Mouse (Mus musculus) mesoderm, embryonic 11.5 days (tissue): ENCODE data around the gene Tango2.
"Not testable (repeated sequence)": the region's sequence is repeated elsewhere in the genome, so short reads cannot be mapped to it uniquely, and the experiment has no call there.

Source experiments
- DNase-seq: peaks from one replicate; pipeline ENCODE4 v3.0.0-alpha.2; 2012; ENCODE audit warnings: low read depth, low spot score

Tango2 gene

DNA sequence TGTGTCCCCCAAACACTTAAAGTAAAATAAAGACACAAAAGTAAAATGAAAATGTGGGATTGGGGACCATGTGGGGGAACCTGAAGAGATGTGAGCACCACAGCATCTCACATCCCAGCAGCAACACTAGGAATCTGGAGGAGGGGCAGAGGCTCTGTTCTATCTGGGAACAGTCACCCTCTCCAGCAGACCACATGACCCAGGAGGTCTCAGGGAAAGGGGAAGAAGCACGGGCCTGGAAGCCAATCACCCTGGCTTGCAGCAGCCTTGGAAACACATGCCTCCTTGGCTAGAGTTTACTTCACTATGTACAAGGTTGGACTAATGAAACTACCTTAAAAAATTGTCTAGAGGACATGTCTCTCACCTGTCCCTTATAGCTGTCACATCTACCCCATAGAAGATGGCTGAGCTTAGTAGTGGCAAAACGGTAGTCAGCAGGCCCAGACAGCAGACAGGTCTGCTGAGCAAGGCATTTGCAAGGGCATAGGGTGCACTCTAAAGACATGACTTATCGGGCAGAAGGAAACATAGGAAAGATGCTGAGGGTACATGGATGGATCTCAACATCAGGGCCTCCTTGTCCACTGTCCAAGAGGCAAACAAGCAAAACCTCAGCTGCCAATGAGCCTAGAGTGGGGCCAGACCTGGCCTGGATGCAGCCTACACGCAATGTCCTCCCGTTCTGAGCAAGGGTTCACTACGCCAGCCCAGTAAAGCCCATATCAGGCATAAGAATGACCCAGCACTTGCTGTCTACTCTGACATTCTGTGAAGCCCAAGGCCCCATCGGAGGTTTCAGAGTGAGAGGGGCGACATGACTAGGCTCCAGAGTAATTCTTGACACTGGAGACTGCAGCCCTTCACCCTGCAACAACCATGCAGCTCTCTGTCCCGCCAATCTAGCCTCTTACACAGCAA, 5.0 kb downstream of the Tango2 start:
- DNase-seq: no peak

DNA sequence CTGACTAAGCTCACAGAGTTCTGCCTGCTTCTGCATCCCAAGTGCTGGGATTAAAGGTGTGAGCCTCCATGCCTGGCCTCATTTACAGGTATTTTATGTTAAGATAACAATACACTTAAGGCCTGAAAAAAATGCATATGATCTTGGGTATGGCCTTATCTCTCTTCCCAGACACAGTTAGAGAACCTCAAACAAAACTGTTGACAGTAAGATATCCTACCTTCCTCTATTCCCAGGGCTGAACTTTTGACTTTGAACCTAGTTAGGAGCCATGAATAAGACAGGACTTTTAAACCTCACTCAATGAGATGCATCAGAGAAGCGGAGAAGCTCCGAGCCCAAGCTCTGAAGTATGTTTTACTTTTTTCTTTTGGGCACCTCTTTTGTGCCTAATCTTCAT, 5.8 kb downstream of the Tango2 start:
- DNase-seq: no peak

DNA sequence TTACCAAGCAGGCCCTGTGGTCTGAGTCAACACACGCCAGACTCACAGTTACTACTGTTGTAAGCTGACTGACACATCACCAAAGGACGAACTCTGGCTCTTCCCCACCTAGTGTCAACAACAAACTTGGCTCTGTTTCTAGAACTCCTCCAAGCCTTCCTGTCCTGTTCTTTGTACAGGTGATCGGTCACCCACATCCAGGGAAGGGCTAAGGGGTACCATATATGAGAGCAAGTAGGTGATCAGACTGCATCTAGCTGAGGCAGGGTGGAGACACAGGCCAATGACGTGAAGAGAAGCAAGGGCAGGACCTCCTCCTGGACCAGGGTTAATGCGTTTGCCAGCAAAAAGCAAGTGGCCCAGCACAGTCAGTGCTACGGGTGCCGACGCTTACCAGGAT, 6.3 kb downstream of the Tango2 start:
- no peak for DNase-seq

DNA sequence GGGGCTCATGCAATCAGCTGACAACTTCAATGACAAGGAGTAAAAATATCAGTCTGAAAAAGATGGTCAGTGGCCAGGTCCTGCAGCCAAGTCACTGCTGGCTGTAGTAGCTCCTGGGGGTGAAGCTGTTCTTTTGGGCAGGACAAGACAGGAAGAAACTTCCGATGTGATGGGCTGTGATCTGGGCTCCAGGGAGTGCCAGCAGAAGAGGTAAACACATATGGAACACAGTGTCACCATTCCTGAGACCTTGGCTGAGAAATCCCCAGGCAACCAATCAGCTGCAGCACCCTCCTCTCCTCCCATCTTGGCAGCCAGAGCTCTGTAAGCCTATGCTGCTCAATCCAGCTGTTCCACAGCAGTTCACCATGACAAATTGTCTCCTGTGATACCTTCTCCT, 8.0 kb downstream of the Tango2 start:
- DNase-seq: peak; percentile 16

DNA sequence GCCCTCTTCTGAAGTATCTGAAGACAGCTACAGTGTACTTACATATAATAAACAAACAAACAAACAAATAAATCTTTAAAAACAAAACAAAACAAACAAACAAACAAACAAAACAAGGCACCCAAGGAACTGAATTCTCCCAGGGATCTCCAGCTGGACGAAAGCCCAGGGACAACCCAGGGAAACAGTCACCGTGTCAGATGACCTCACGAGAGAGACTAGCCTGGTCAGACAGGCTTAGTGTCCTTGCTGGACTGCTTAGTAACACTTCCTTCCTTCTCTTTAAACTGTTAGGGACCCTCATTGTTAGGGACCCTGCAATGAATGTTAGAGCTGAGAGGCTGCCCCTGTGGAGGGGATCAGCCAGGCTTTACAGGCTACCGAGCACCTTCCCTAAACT, 10.6 kb downstream of the Tango2 start:
- no peak for DNase-seq

DNA sequence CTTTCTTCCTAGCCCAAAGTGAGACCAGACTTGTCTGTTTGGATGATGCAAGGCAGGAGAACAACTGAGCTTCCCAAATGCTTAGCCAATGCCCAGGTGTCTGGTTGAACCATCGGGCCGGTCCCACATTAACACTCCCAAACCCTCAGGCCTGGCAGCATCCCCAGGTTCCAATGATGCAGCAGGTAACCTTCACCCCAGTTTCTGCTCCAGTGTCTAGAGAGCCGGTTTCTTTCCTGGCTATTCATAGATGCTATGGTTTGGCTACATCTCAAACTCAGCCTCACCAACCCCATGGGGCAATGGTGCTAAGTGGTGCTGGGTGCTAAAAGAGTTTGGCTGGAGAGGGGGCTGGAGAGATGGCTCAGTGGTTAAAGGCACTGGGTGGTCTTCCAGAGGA, 11.9 kb downstream of the Tango2 start:
- DNase-seq: no peak

DNA sequence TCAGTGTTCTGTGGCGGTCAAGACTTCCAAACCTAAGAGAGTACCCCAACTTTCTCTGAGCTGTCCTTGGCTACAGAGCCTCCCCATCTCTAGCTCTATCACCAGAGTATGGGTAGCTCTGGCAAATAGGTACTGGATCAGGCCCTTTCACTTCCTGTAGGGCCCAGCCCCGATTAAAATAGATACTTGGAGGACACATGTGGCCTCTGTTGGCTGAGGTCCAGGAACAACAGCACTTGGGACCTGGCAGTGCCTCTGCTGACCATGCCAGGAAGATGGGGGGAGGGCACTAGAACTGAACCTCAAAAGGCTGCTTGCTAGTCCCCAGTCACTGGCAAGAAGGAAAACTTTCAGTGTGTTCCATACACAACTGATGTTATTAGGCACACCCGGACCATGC, 13.9 kb downstream of the Tango2 start:
- no peak for DNase-seq

DNA sequence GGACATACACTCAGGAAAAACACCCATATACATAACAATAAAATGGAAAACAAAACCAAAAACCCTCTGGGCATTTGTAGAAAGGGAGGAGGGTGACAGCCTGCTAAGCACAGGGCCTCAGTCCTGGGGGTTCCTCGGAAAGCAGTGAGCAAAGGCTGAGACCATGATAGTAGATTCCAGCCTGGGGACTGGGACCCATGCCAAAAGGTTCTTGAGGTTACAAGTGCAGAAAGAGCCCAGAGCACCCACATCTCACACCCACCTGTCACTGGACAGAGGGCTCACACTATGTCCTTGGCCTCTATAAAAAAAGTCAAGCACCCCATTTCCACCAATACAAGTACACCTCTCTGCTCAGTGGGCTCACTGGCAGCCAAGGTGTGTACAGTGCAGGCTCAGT, 19.4 kb downstream of the Tango2 start:
- DNase-seq: no peak

DNA sequence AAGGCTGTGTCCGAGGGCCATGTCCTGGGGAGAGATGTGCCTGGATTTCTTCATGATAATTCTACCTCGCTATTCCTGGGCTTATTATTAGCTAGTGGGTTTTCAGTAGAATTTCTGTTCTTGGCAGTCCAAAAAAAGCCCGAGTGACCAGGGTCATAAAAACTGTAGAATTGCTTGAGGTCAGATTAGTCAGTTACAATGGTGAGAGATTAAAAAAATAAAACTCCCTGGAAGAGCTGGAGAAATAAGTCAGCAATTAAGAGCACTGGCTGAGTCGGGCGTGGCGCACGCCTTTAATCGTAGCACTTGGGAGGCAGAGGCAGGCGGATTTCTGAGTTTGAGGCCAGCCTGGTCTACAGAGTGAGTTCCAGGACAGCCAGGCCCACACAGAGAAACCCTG, 20.0 kb downstream of the Tango2 start:
- no peak for DNase-seq

DNA sequence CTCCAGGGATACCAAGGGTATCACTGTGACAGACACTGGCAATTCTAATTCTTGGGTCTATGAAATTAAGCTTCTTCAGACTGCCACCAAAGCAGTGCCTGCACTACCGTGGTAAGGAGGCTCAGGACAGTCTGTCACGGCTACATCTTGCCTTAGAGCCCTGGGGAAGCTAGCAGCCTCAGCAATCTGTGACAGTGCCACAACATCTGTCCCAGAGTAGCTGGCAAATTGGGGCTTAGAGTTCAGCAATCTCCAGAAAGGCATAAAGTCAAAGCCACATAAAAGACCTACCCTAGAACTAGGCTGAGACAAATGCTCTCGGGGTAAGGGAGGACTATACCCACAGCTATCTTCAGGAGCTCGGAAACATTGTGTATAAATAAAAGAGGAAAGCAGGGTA, 22.2 kb downstream of the Tango2 start:
- no peak for DNase-seq

DNA sequence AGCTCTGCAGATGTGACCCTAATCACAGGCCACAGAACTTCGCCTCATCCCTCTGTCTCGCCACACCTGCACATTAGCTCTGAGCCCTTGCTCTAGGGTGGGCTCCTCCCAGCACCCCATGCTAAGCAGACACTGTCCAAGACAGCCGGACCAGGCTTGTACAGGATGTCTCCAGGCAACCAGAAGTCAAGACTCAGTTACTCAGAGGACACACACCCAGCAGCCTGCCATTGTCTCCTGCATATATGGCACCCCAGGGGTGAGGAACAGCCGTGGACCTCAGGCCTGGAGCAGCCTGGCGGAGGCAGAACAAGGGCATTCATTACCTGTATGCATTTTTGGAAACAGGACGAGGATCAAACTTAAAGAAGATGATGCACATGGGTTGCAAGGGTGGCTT, 23.9 kb downstream of the Tango2 start:
- DNase-seq: no peak

DNA sequence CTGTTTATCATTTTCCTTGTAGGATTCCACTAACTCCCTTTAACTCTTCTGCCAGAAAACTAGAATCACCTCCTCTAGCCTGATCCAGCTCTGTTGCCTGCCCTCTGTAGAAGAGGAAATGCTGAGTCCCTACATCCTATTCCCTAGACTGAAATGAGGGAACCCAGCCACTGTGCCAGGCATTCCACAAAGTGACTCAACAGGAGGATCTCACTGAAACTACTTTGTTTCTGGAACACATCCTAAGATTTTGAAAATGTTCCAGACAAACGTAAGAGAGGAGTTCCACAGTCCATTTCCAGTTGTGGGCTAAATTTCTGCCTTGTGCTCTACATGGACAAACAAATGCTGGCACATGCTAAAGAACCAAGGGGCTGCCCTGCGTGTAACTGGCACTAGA, 24.4 kb downstream of the Tango2 start:
- no peak for DNase-seq

DNA sequence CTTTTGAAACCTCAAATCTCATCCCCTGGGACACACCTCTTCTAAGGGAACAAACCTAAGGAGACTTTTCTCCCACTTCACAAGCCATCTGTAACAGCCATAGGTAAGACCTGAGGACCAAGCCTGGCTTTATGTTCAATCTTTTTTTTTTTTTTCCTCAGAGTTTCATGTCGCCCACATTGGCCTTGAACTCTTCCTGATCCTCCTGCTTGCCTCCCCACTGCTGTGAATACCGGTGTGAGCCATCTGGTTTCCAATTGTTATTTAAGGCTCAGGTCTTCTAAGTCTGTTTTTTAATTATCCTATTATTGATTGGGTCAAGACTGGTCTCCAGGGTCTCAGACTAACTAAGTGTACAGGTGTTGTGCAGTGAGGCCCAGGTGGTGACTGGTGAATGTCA, 26.5 kb downstream of the Tango2 start:
- no peak for DNase-seq

DNA sequence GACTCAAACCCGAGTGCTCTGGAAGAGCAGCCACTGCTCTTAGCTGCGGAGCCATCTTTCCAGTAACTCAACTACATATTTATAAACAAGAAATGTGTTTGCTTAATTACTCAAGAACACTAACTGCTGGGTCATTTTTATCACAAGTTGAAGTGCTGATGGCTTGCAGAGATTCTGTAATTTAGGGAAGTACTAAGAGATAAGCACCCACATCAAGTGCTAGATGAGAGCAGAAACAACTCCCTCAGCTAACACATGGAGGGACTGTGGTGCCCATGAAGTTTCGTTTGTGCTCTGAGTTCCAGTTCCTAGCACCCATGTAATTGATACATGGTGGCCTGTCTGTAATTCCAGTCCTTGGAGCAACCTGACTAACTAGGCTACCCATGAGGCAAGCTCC, 28.9 kb downstream of the Tango2 start:
- DNase-seq: no peak

DNA sequence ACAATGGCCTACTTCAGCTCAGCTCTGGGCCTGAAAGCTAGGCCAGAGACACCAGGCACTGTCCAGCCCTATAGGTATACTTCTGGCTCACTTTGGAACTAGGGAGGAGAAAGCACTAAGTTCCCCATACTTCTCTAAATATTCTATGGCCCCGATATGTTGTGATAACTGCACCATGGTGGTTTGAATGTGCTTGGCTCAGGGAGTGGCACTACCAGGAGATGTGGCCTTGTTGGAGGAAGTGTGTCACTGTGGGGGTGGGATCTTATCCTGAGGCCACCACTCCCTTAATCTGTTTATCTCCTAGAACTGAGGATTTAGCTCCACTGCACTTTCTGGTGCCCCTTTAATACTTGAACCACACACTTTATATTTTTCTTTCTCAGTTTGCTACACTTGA, 39.7 kb downstream of the Tango2 start:
- no peak for DNase-seq

DNA sequence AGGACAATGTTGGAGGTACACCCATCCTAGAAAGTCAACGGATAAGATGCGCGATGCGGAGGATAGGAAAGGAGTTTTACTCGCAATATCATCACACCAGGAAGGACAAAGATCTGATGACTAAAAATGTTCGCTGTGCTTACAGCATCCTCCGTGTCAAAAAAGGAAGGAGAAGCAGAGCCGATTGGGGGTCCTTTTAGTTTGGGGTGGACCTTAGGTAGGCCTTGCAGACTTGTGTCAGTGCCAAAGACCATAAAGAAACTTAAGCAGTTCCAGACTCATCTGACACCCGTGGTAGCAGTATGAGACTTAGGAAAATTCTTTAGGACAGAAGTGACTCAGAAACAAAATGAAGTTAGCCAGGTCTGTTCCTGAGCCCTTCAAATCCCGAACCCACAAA, 58.3 kb downstream of the Tango2 start:
- DNase-seq: not testable (repeated sequence)

DNA sequence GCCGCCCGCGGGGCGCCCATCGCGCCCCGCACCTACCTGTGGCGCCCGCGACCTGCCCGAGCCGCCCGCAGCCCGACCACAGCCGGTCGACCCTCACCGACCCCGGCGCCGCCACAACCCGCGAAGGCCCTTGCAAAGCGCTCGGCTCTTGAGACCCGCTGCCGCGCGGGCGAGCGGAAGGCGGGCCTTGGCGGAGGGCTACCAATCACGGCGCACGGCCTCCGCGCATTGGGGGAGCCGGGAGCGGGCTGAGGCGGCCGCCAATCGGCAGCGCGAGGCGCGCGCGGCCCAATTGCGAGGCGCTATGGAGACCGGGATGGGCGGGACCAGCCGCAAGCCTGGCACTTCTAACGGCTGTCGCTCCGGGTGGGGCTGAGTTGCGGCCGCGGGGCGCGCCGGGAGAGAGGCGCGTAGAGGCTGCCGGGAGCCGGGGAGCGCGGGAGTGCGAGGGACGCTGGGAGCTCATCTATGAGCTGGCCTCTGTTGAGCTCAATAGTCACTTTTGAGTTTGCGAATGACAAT, 58.8 kb downstream of the Tango2 start, which contains the start of gene Dgcr8:
Dgcr8 (minus strand) TSS at position 180 of the 522 bp plus-strand sequence.
- peak; percentile 97 for DNase-seq

DNA sequence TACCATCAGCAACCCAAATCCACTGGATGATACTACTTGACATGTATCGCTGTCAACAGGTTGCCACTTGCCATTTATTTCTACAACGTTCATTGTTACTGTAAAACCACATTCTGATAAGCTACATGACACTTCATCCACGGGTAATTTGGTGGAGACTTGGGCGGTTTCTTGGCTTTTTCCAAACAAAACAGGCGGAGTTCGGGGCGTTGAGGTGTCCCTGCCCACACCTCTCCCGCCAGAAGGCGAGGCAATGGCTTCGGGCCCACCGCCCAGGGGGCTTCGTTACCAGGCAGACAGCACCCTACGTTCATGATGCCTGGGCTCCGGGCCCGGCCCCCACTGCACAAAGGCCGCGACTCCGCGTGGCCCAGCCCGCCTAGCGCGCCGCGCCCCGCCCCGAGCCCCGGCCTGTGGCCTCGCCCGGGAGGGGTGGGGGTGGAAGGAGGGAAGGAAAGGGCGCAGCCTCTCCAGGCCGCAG, 59.3 kb downstream of the Tango2 start:
- DNase-seq: peak; percentile 4

DNA sequence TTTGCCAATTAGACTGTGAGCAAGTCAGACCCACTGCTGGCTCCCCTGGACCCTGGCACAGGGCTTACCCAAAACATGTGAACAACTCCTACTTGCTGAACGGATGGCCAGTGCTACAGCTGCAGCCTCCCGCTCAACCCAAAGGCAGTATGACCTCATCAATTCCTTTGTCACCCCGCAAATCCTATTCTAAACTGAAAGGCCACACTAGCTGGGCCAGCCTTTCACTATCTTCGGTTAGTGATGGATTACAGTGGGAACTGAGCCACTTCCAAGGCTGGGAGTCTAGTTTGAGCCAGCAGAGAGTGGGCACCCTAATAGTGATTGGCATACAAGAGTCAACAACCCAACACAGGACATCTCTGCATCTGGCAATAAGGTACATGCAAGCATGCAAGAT, 59.7 kb downstream of the Tango2 start:
- peak; percentile 50 for DNase-seq

DNA sequence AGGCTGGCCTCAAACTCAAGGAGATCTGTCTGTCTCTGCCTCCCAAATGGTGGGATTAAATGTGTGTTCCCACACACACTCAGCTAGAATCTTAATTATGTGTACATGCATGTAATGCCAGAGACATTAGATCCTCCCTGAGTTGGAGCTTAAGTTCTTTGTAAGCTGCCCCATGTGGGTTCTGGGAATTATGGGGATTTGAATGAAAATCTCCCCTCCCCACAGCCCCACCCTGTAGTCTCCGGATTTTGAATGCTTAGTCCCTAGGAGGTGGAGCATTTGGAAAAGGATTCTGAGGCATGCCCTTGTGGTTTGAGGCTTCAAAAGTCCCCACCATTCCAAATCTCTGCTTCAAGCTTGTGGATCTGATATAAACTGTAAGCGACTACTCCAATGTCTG, 72.7 kb downstream of the Tango2 start:
- DNase-seq: no peak

DNA sequence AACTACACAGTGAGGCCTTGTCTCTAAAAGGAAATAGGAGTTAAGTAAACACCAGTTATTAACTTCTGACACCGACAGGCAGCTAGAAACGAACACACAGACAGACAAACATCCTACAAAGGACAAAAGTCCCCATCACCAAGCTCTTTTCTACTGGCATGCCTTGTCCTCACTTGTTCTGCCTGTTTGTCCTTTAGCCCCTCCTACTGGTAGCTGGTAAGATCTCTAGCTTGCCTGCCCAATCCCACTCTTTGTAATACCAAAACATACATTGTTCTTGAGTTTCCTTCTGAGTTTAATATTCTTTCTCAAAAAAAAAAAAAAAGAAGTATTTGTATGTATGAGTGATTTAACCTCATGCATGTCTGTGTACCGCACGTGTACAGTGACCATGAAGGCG, 79.7 kb downstream of the Tango2 start:
- DNase-seq: peak; percentile 17

DNA sequence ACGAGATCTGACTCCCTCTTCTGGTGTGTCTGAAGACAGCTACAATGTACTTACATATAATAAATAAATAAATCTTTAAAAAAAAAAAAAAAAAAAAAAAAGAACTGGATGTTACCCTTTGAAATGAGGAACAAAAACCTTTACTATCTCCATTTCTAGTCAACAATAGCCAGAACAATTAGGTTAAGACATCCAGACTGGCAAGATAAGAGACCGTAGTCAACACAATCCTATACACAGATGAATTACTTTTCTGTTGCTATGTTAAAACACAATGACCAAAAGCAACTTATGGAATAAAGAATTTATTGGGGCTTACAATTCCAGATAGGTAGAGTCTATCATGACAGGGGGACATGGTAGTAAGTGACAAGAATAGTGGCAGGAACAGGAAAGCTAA, 82.9 kb downstream of the Tango2 start:
- DNase-seq: no peak

DNA sequence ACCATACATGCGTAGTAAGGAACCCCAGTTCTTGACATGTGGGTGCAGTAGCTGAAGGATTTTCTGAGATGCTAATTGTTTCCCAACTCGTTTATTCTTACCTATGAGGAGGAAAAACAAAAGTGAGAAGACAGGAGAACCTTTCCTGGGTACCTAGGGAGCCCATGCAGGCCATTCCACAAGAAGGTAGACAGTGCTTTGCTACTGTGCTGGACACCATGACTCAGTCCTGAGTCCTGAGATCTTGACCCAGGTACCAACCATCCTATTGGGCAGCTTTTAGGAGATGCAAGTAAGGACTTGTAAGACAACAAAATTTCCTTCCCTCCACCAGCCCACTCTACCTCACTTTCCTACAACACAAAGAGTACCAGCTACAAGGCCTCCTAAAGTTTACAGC, 89.7 kb downstream of the Tango2 start, which contains the start of gene Gm49776:
Gm49776 (minus strand) TSS at position 101 of the 400 bp plus-strand sequence.
- DNase-seq: no peak
